Mouse (Mus musculus) thymus, adult 2 months (tissue): ENCODE measurements around the gene Ranbp17.

ENCODE experiments used
- CTCF ChIP-seq: fragments of 200-500 bp; IDR thresholded peaks from 2 replicates; pipeline ENCODE4 v1.5.1; 2012; ENCODE audit warnings: mild to moderate bottlenecking, control low read depth, low read length, moderate library complexity, borderline replicate concordance; ENCODE audit not compliant: control insufficient read depth, poor library complexity, insufficient read depth; ENCODE audit errors: extremely low read depth
- POLR2A ChIP-seq: fragments of 200-500 bp; IDR thresholded peaks from 2 replicates; pipeline ENCODE4 v1.6.1; 2012; ENCODE audit warnings: mild to moderate bottlenecking, low read length, control low read depth, moderate library complexity; ENCODE audit not compliant: control insufficient read depth, poor library complexity, insufficient read depth; ENCODE audit errors: extremely low read depth

GRCm38 (mm10) chr11:33193695-33194094, 319.9 kb downstream of the Ranbp17 start:
- TF ChIP-seq CTCF: no peak
- TF ChIP-seq POLR2A: no peak
